Mouse (Mus musculus) hindbrain, embryonic 11.5 days (tissue): ENCODE results near the gene Tbc1d5. TPM values are rescaled to one million over a fixed set of nuclear protein-coding genes. Genes with fewer than 3 reads are reported as not detected.
A peak's percentile ranks its signal among the peaks of the same experiment; 100 is the strongest.

Experiments used
- ATAC-seq: fragments of 200-750 bp; cut with Nextera tagmentation; 2 replicates; pipeline ENCODE4 v1.8.0; 2017; ENCODE audit warnings: mild to moderate bottlenecking, moderate TSS enrichment, moderate library complexity; ENCODE audit not compliant: low FRiP score
- DNase-seq: peaks from one replicate; pipeline ENCODE4 v3.0.0-alpha.2; 2015; ENCODE audit warnings: low spot score
- H3K27ac ChIP-seq: fragments of 300-500 bp; sonication (generic); 2 replicates; pipeline ENCODE4 v1.5.1; 2014; ENCODE audit warnings: mild to moderate bottlenecking, low read depth, low read length
- H3K27me3 ChIP-seq: fragments of 300-500 bp; sonication (generic); 2 replicates; pipeline ENCODE4 v1.6.1; 2014; ENCODE audit warnings: mild to moderate bottlenecking, low read length, moderate library complexity, mixed read lengths; ENCODE audit not compliant: control insufficient read depth, insufficient read depth
- H3K36me3 ChIP-seq: fragments of 300-500 bp; sonication (generic); 2 replicates; pipeline ENCODE4 v1.6.1; 2014; ENCODE audit warnings: mild to moderate bottlenecking, low read length, moderate library complexity, mixed read lengths; ENCODE audit not compliant: control insufficient read depth, insufficient read depth
- H3K4me1 ChIP-seq: fragments of 300-500 bp; sonication (generic); replicated peaks from 2 replicates; pipeline ENCODE4 v1.6.1; 2014; ENCODE audit warnings: low read length, mixed read lengths; ENCODE audit not compliant: control insufficient read depth, insufficient read depth
- H3K4me2 ChIP-seq: fragments of 300-500 bp; sonication (generic); replicated peaks from 2 replicates; pipeline ENCODE4 v1.6.1; 2014; ENCODE audit warnings: mild to moderate bottlenecking, low read depth, low read length
- H3K4me3 ChIP-seq: fragments of 300-500 bp; sonication (generic); 2 replicates; pipeline ENCODE4 v1.5.1; 2014; ENCODE audit warnings: low read depth, low read length
- H3K9ac ChIP-seq: fragments of 300-500 bp; sonication (generic); 2 replicates; pipeline ENCODE4 v1.6.1; 2014; ENCODE audit warnings: low read depth, low read length
- H3K9me3 ChIP-seq: fragments of 300-500 bp; sonication (generic); 2 replicates; pipeline ENCODE4 v1.6.1; 2016; ENCODE audit warnings: low read length; ENCODE audit not compliant: control insufficient read depth
- WGBS: fragments of 180-500 bp; shearing (Covaris S2); extraction: QIAGEN DNeasy Blood & Tissue Kit; methylation state at CpG from one replicate; pipeline ENCODE4 v1.1.7; 2014; 5-methylcytosine and 5-hydroxymethylcytosine counted together
- polyA plus RNA-seq: library from polyadenylated mRNA; unstranded; fragments of >200 nt; fragmentation: Nextera tagmentation; extraction: Ambion mirVana; gene quantifications from 2 replicates; pipeline ENCODE4 v1.2.1, GENCODE M21; 2014

Gene Tbc1d5
- polyA plus RNA-seq, 1 experiment from 2014 or later = 10.8 TPM

DNA sequence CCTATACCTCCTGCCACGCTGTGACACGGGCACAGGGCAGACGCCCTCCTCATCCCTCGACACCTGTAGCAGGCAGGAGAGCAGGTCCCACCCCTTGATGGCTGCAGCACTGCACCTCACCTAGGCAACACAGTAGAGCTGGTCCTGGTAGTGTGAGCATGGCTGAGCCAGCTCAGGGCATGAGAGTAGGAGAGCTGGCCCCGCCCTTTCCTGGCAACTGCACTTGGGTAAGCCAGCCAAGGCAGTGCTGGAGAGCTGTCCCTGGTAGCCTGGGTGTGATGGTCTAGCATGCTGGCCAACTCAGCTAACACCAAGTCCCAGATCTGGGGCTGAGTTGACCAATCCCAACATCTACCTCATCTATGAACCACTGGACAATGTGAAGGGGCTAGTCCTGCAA lies 19.9 kb downstream of the Tbc1d5 start:
- Histone ChIP-seq H3K9ac (no peak overlapping the region), H3K4me2 (no peak overlapping the region), H3K27ac (no peak overlapping the region), H3K9me3 (no peaks in the 10 kb centered on the region), H3K4me1 (no peaks in the 10 kb centered on the region), H3K27me3 (no peaks in the 10 kb centered on the region), H3K4me3 (no peak overlapping the region), H3K36me3 (no peaks in the 10 kb centered on the region)
- ATAC-seq (0 out of 2 replicates have a peak, but pooled peaks have one; percentile 49), DNase-seq (no peak)
- 95% methylated on average over 5 of the region's 5 CpGs for WGBS

DNA sequence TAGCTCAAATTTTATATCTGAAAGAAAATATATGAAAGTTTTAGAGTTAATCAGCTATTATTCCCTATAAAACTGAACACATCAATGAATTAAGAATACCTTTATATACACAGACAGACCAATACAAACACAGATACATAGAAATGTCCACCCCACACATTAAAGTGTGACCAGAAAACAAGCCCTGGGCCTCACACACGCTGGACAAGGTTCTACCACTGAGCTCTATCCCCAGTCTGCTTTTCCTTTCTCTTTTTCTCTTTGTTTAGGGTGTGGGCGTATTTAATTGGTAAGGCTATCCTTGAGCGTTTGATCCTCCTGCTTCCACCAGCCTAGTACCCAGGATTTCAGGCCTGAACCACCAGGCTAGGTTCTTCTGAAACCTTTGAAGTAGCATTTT lies 28.2 kb downstream of the Tbc1d5 start:
- 46% methylated on average over 3 of the region's 3 CpGs for WGBS
- Histone ChIP-seq H3K4me1 (no peaks in the 10 kb centered on the region), H3K36me3 (no peaks in the 10 kb centered on the region), H3K4me2 (no peak overlapping the region), H3K9me3 (no peaks in the 10 kb centered on the region), H3K27me3 (no peaks in the 10 kb centered on the region), H3K27ac (no peak overlapping the region), H3K9ac (no peak overlapping the region), H3K4me3 (no peak overlapping the region)
- DNase-seq (peak; percentile 4), ATAC-seq (no peak; the same call in 1 of the 2 replicates)

DNA sequence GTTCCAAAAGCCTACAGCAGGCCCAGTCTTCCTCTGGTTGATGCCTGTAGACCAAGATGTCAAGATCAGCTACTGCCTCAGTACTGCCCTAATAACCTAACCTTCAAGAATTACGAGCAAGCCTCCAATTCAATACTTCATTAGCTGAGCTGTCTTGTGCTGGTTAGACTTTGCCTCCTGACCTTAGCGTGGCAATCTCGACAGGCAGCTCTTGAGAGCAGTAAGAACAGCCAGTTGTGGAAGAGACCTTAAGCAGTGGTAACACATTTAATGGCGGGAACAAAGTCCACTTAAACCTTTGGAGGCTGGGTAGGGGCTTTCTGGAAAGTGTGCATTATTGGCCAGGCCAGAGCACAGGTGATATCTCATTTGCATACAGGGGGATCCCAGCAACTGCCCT lies 34.2 kb downstream of the Tbc1d5 start:
- WGBS = 90% methylated on average over 4 of the region's 4 CpGs
- DNase-seq = no peak
- no peak overlapping the region for H3K27ac ChIP-seq
- no peaks in the 10 kb centered on the region for H3K9me3 ChIP-seq
- no peaks in the 10 kb centered on the region for H3K27me3 ChIP-seq
- no peak overlapping the region for H3K4me2 ChIP-seq
- no peaks in the 10 kb centered on the region for H3K36me3 ChIP-seq
- ATAC-seq = no peak
- H3K9ac ChIP-seq = no peak overlapping the region
- H3K4me1 ChIP-seq = no peaks in the 10 kb centered on the region
- no peak overlapping the region for H3K4me3 ChIP-seq

DNA sequence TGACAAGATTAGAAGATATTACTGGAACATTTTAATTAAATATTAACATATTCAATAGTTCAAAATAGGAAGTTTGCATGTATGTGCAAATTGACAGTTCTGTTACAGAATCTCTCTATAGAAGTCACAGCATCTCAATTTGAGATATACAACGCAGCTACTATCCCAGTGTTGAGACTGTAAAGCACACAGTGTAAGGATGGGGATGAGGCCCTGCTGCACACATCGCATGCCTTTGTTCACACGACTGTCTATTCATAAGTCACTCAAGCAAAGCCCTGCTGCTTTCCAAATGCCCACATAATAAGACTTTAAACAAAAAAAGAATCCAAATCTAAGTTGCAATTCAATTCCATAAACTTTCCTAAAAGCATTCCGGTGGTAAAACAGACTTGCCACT lies 37.1 kb downstream of the Tbc1d5 start:
- no peaks in the 10 kb centered on the region for H3K4me1 ChIP-seq
- WGBS = 84% methylated on average over 4 of the region's 4 CpGs
- no peak for DNase-seq
- H3K9me3 ChIP-seq = no peaks in the 10 kb centered on the region
- no peak overlapping the region for H3K4me3 ChIP-seq
- no peaks in the 10 kb centered on the region for H3K27me3 ChIP-seq
- H3K9ac ChIP-seq = no peak overlapping the region
- H3K4me2 ChIP-seq = no peak overlapping the region
- no peak overlapping the region for H3K27ac ChIP-seq
- H3K36me3 ChIP-seq = no peaks in the 10 kb centered on the region
- ATAC-seq = no peak

DNA sequence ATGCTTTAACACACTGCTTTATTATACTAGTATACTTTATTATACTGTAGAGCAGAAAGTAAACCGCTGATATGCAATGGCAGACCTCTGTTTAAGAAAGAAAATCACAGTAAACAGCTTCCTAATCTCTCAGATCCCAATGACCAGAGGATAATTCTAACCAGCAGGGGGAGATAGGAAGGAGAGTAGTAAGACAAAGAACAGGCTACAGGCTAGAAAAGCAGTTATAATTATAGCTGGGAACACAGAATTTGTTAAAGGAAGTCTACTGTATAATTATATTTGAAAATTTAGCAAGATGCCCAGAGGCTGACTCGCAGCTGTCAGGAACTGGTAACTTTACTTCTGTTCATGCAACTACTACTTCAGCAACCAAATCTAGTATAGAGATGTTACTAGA lies 68.0 kb downstream of the Tbc1d5 start:
- Histone ChIP-seq H3K9ac (no peak overlapping the region), H3K4me1 (no peaks in the 10 kb centered on the region), H3K27ac (no peak overlapping the region), H3K4me2 (no peak overlapping the region), H3K9me3 (no peaks in the 10 kb centered on the region), H3K27me3 (no peaks in the 10 kb centered on the region), H3K36me3 (no peaks in the 10 kb centered on the region), H3K4me3 (no peak overlapping the region)
- DNase-seq = peak; percentile 28
- 64% methylated on average over 2 of the region's 2 CpGs for WGBS
- ATAC-seq = no peak

DNA sequence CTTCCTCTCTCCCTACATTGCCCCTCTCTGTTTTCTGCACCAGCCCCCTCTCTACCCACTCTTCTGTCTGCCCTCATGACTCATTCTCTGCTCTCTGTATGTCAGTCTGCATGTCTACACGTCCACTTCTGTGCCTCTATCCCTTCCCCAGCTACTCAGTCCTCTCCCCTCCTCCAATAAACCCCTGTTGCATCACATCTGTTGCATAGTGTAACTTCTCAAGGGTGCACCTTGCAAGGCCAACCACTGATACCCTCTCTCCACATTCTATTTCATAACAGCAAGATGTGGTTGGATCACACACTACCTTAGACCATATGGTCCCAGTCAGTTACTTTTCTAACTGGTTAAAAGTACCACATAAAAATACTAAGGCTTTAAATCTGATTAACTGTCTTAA lies 74.9 kb downstream of the Tbc1d5 start:
- Histone ChIP-seq H3K27ac (no peak overlapping the region), H3K36me3 (no peaks in the 10 kb centered on the region), H3K9me3 (no peaks in the 10 kb centered on the region), H3K4me2 (no peak overlapping the region), H3K4me3 (no peak overlapping the region), H3K27me3 (no peaks in the 10 kb centered on the region), H3K4me1 (no peaks in the 10 kb centered on the region), H3K9ac (no peak overlapping the region)
- 83% methylated on average over 1 of the region's 1 CpGs for WGBS
- DNase-seq = no peak
- ATAC-seq = no peak

DNA sequence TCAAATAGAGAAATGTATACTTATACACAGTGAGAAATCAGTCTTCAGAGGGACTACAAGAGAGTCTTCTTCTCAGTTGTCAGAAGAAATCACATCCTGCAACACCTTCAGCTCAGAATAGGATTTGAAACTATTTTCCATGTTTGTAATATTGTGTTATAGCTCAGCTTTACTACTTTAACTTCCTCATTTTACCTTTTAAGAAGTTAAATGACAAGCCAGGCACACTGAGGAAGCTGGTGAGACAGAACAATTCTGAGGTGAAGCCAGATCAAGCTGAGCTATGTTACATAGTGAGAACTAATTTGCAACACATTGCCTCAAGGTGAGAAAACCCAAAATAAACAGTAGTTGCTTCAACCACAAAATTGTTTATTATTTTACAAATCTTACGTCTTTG lies 135.3 kb downstream of the Tbc1d5 start:
- H3K36me3 ChIP-seq = no peaks in the 10 kb centered on the region
- H3K4me3 ChIP-seq = no peak overlapping the region
- ATAC-seq = no peak
- no peak for DNase-seq
- no peak overlapping the region for H3K27ac ChIP-seq
- H3K27me3 ChIP-seq = no peaks in the 10 kb centered on the region
- H3K4me1 ChIP-seq = no peaks in the 10 kb centered on the region
- H3K9ac ChIP-seq = no peak overlapping the region
- H3K9me3 ChIP-seq = no peaks in the 10 kb centered on the region
- H3K4me2 ChIP-seq = no peak overlapping the region
- WGBS = 85% methylated on average over 1 of the region's 1 CpGs

DNA sequence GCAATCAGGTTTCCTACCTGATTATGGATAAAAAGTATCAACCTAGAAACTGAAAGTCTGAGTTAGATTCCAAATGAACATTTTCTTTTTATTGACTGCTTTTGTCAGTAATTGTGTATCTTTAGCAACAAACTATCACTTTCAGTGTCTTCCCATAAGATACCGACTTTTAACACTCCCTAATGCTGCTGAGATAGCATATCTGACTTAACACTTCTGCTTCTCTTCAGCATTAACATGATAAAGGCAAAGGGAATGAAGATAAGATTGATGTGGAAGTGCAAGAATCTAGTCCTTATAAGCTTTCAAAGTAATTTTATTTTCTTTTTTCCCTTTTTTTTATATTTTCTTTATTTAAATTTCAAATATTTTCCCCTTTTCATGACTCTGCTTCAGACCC lies 138.3 kb downstream of the Tbc1d5 start:
- no peaks in the 10 kb centered on the region for H3K27me3 ChIP-seq
- ATAC-seq = no peak
- 73% methylated on average over 1 of the region's 1 CpGs for WGBS

DNA sequence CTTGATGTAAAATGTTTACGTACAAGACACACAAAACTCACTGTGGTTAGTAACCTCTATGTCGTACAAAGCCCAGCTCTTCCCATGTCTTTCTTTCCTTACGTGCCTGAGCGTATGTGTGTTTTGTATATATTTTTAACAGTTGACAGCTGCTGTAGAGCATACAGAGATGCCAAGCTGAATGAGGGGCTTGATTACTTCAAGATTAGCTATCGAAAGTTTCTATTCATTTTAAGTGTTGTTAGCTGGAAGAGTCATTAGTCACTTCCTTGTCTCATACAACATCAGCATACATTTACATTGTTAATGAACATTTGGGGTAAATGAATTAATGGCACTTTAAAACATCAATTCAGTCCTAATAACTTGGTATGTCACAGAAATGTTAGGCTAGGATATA lies 155.9 kb downstream of the Tbc1d5 start:
- ATAC-seq (no peak), DNase-seq (no peak)
- Histone ChIP-seq H3K4me1 (no peaks in the 10 kb centered on the region), H3K36me3 (no peaks in the 10 kb centered on the region), H3K27ac (no peak overlapping the region), H3K27me3 (no peaks in the 10 kb centered on the region), H3K4me2 (no peak overlapping the region), H3K9me3 (no peaks in the 10 kb centered on the region), H3K4me3 (no peak overlapping the region), H3K9ac (no peak overlapping the region)
- 75% methylated on average over 5 of the region's 5 CpGs for WGBS

More for the DNA sequence above, 138.3 kb downstream of the Tbc1d5 start:
- Histone ChIP-seq H3K4me3 (no peak overlapping the region), H3K27ac (no peak overlapping the region), H3K9ac (no peak overlapping the region), H3K4me2 (no peak overlapping the region), H3K9me3 (no peaks in the 10 kb centered on the region), H3K36me3 (no peaks in the 10 kb centered on the region), H3K4me1 (no peaks in the 10 kb centered on the region)
- DNase-seq = no peak
